ENCODE assay signal across 9 mouse cellular contexts in genomic region chr2:122667856-122668255, GRCm38 (mm10). TPM values are rescaled to one million over a fixed set of nuclear protein-coding genes. Genes with fewer than 3 reads are reported as not detected.
DNase-seq lines count a peak whose midpoint lies in the region; ATAC-seq and TF ChIP-seq lines count a peak whose summit lies in the region.
"Had no signal": no experiment of that assay in that cellular context is flagged by ENCODE, and none has a peak within 500 bp of the region (broad histone marks: within the 10 kb centered on the region; RNA-seq: fewer than 3 reads in every experiment).

No protein-coding gene starts in this region.

- TF ChIP-seq POLR2A in liver, adult 2 months (IDR thresholded peaks at IDR 0.05; ENCODE audit: extremely low read depth, insufficient read depth, low read length), result no peak

- peak; percentile 45; the same call in 1 of the 2 replicates for TF ChIP-seq CTCF in liver, adult 2 months (IDR thresholded peaks at IDR 0.05; ENCODE audit: low read depth, low read length)

- WGBS in liver, adult 2 months, result 29% methylated on average over 5 of the region's 5 CpGs
- WGBS in liver, embryonic 12.5 days (ENCODE audit: insufficient replicate concordance), result 34% methylated on average over 5 of the region's 5 CpGs

- H3K4me1 ChIP-seq in liver, adult 2 months (ENCODE audit: control insufficient read depth, insufficient read depth, low read length), result no peaks in the 10 kb centered on the region
- no peaks in the 10 kb centered on the region for H3K4me1 ChIP-seq in liver, embryonic 12.5 days

- ATAC-seq in liver, embryonic 12.5 days, result no peak

- no peak overlapping the region for H3K4me3 ChIP-seq in liver, adult 2 months (ENCODE audit: insufficient read depth, low read depth, low read length)
- H3K4me3 ChIP-seq in liver, embryonic 12.5 days, result no peak overlapping the region
- H3K4me3 ChIP-seq: heart, embryonic 13.5 days had no signal

- H3K79me2 ChIP-seq in liver, adult 2 months (ENCODE audit: control insufficient read depth, insufficient read depth, low read length), result no peaks in the 10 kb centered on the region

- no peak overlapping the region for H3K27ac ChIP-seq in liver, adult 2 months (replicated peaks; ENCODE audit: insufficient read depth, low read depth, low read length)
- H3K27ac ChIP-seq in liver, embryonic 12.5 days, result no peak overlapping the region
- H3K27ac ChIP-seq: heart, embryonic 13.5 days had no signal

- DNase-seq in embryo, embryonic 10 days (ENCODE audit: low spot score), result peak; percentile 63
- no peak for DNase-seq in embryo, embryonic 9.5 days (ENCODE audit: extremely low spot score)
- peak; percentile 20 for DNase-seq in liver, adult 2 months (ENCODE audit: extremely low read depth, low read depth, low spot score)
- peak; percentile 75 for DNase-seq in adipocyte (ENCODE audit: low spot score)
- peak; percentile 32 to 52 for DNase-seq in heart, postnatal 10 days
- peak; percentile 21 for DNase-seq in lung, postnatal 25 days (ENCODE audit: low spot score)
- DNase-seq in yolk sac, embryonic 10.5 days (ENCODE audit: low spot score), result no peak

- intact Hi-C loops in heart, postnatal 10 days (cut with DNase I), result loop anchor here (1.0 to 10.0 kb wide), 2 partner anchors 31 to 87 kb away; no protein-coding TSS in a partner anchor

- no peaks in the 10 kb centered on the region for H3K9me3 ChIP-seq in liver, embryonic 12.5 days (replicated peaks)
- H3K9me3 ChIP-seq: heart, embryonic 13.5 days had no signal

- no peaks in the 10 kb centered on the region for H3K27me3 ChIP-seq in liver, adult 2 months (ENCODE audit: control insufficient read depth, insufficient read depth, low read length)
- H3K27me3 ChIP-seq in liver, embryonic 12.5 days (replicated peaks), result peaks cover 4% of the 10 kb centered on the region; the same call in 1 of the 2 replicates

- H3K36me3 ChIP-seq in liver, adult 2 months (ENCODE audit: control insufficient read depth, insufficient read depth, low read length), result no peaks in the 10 kb centered on the region
- H3K36me3 ChIP-seq in liver, embryonic 12.5 days, result no peaks in the 10 kb centered on the region
- H3K36me3 ChIP-seq: heart, embryonic 13.5 days had no signal

- no peak overlapping the region for H3K4me2 ChIP-seq in liver, embryonic 12.5 days
- H3K4me2 ChIP-seq: heart, embryonic 13.5 days had no signal

- H3K9ac ChIP-seq in liver, adult 2 months (ENCODE audit: low read depth, low read length), result no peak overlapping the region
- H3K9ac ChIP-seq in liver, embryonic 12.5 days, result no peak overlapping the region
- H3K9ac ChIP-seq: heart, embryonic 13.5 days had no signal

RNA-seq across cellular contexts. Expression of gene AA467197, which starts 31.1 kb away (rescaled TPM):
- total RNA-seq in liver, adult 2 months (2014; rRNA removed), result not detected in 2 replicates
- polyA plus RNA-seq in liver, adult 2 months (2012; rRNA removed), result not detected in 2 replicates
- polyA plus RNA-seq in liver, embryonic 12.5 days (2016; fragmentation: Nextera tagmentation; extraction: Ambion mirVana), result 0.17 and 0.26 TPM in 2 replicates
- under 1 TPM in 1 of 2 experiments, not detected in 1; 0.45 TPM for total RNA-seq in heart, postnatal 10 days (2021)

RNA-seq across cellular contexts. Expression of gene Slc30a4, which starts 34.6 kb away (rescaled TPM):
- 8.5 and 8.8 TPM in 2 replicates for total RNA-seq in liver, adult 2 months (2014; rRNA removed)
- polyA plus RNA-seq in liver, adult 2 months (2012; rRNA removed), result 2.3 and 2.4 TPM in 2 replicates
- polyA plus RNA-seq in liver, embryonic 12.5 days (2016; fragmentation: Nextera tagmentation; extraction: Ambion mirVana), result 1.8 and 2.4 TPM in 2 replicates
- total RNA-seq in heart, postnatal 10 days (2021), result 10 to 100 TPM; 14.9 to 15.0 TPM

RNA-seq across cellular contexts. Expression of gene Gatm, which starts 56.8 kb away (rescaled TPM):
- total RNA-seq in liver, adult 2 months (2014; rRNA removed), result 11.9 and 13.6 TPM in 2 replicates
- 3.2 and 9.9 TPM in 2 replicates for polyA plus RNA-seq in liver, adult 2 months (2012; rRNA removed)
- polyA plus RNA-seq in liver, embryonic 12.5 days (2016; fragmentation: Nextera tagmentation; extraction: Ambion mirVana), result 19.3 and 19.9 TPM in 2 replicates
- 1 to 10 TPM; 7.5 to 8.2 TPM for total RNA-seq in heart, postnatal 10 days (2021)

Comparison
In these comparisons a context has a peak if more than half of its experiments do, and no peak if none do; other contexts are left out.
1. DNase-seq: peak in embryo, embryonic 10 days (single experiment), liver, adult 2 months (single experiment), adipocyte (single experiment), heart, postnatal 10 days (2 of 2) and lung, postnatal 25 days (single experiment); none in embryo, embryonic 9.5 days (single experiment) and yolk sac, embryonic 10.5 days (single experiment).